Mouse (Mus musculus): ENCODE data around the gene Slc27a4. TPM values are rescaled to one million over a fixed set of nuclear protein-coding genes. Genes with fewer than 3 reads are reported as not detected.
"Not testable (repeated sequence)": the region's sequence is repeated elsewhere in the genome, so short reads cannot be mapped to it uniquely, and the experiment has no call there.

Gene Slc27a4
- polyA plus RNA-seq, 1 experiment from 2014 or later: 10.6 TPM

GRCm38 (mm10) chr2:29781256-29781655 lies 21.2 kb upstream of the Slc27a4 start:
- ATAC-seq (replicated peaks; ENCODE audit: extremely low read depth, insufficient read depth, low FRiP score); H3K4me3 ChIP-seq (ENCODE audit: low read length); H3K4me2 ChIP-seq (ENCODE audit: low read depth, low read length); H3K27me3 ChIP-seq (ENCODE audit: control insufficient read depth, insufficient read depth, low read length); H3K9ac ChIP-seq (ENCODE audit: low read length); H3K4me1 ChIP-seq (ENCODE audit: control insufficient read depth, insufficient read depth, low read length); H3K9me3 ChIP-seq (replicated peaks; ENCODE audit: control insufficient read depth, low read length); H3K27ac ChIP-seq (ENCODE audit: low read length): not testable (repeated sequence)
- WGBS: 94% methylated on average over 2 of the region's 2 CpGs
- H3K36me3 ChIP-seq (ENCODE audit: control insufficient read depth, insufficient read depth): peaks cover 87% of the 10 kb centered on the region

- no peaks in the 10 kb centered on the region for H3K27me3 ChIP-seq (ENCODE audit: control insufficient read depth, insufficient read depth, low read length)
- peaks cover 59% of the 10 kb centered on the region for H3K36me3 ChIP-seq (ENCODE audit: control insufficient read depth, insufficient read depth)
- peaks cover 6% of the 10 kb centered on the region for H3K9me3 ChIP-seq (replicated peaks; ENCODE audit: control insufficient read depth, low read length)
- no peak overlapping the region for H3K4me3 ChIP-seq (ENCODE audit: low read length)
- no peak overlapping the region for H3K27ac ChIP-seq (ENCODE audit: low read length)
- no peak overlapping the region for H3K9ac ChIP-seq (ENCODE audit: low read length)
- WGBS: 65% methylated on average over 4 of the region's 4 CpGs
- no peak for ATAC-seq (replicated peaks; ENCODE audit: extremely low read depth, insufficient read depth, low FRiP score)
- no peak overlapping the region for H3K4me2 ChIP-seq (ENCODE audit: low read depth, low read length)
- peaks cover 8% of the 10 kb centered on the region for H3K4me1 ChIP-seq (ENCODE audit: control insufficient read depth, insufficient read depth, low read length)
Observed at GRCm38 (mm10) chr2:29784290-29784689, 18.1 kb upstream of the Slc27a4 start.

GRCm38 (mm10) chr2:29787104-29787917 lies 15.1 kb upstream of the Slc27a4 start, which contains the start of gene Coq4:
TSS of gene Coq4 (plus strand) at chr2:29787493.
- Histone ChIP-seq H3K4me2 (ENCODE audit: low read depth, low read length) (peak within 1 kb of the TSS; percentile 86), H3K27ac (ENCODE audit: low read length) (peak within 1 kb of the TSS; percentile 77), H3K9ac (ENCODE audit: low read length) (peak within 1 kb of the TSS; percentile 76), H3K4me3 (ENCODE audit: low read length) (peak within 1 kb of the TSS; percentile 73), H3K4me1 (ENCODE audit: control insufficient read depth, insufficient read depth, low read length) (peaks cover 8% of the 10 kb centered on the region), H3K36me3 (ENCODE audit: control insufficient read depth, insufficient read depth) (peaks cover 37% of the 10 kb centered on the region), H3K9me3 (replicated peaks; ENCODE audit: control insufficient read depth, low read length) (no peaks in the 10 kb centered on the region), H3K27me3 (ENCODE audit: control insufficient read depth, insufficient read depth, low read length) (no peaks in the 10 kb centered on the region)
- WGBS: 2% methylated on average over 31 of the region's 31 CpGs
- ATAC-seq (replicated peaks; ENCODE audit: extremely low read depth, insufficient read depth, low FRiP score): peak; percentile 85

- Histone ChIP-seq H3K4me3 (ENCODE audit: low read length) (peak within 1 kb of the TSS; percentile 73), H3K4me1 (ENCODE audit: control insufficient read depth, insufficient read depth, low read length) (peaks cover 8% of the 10 kb centered on the region), H3K27ac (ENCODE audit: low read length) (peak within 1 kb of the TSS; percentile 77), H3K36me3 (ENCODE audit: control insufficient read depth, insufficient read depth) (peaks cover 29% of the 10 kb centered on the region), H3K27me3 (ENCODE audit: control insufficient read depth, insufficient read depth, low read length) (no peaks in the 10 kb centered on the region), H3K9ac (ENCODE audit: low read length) (peak within 1 kb of the TSS; percentile 76), H3K4me2 (ENCODE audit: low read depth, low read length) (peak within 1 kb of the TSS; percentile 86), H3K9me3 (replicated peaks; ENCODE audit: control insufficient read depth, low read length) (no peaks in the 10 kb centered on the region)
- WGBS: under 1% methylated on average over 45 of the region's 45 CpGs
- ATAC-seq (replicated peaks; ENCODE audit: extremely low read depth, insufficient read depth, low FRiP score): peak; percentile 90
Observed at GRCm38 (mm10) chr2:29787937-29788681, 14.3 kb upstream of the Slc27a4 start, which contains the start of gene Trub2. TSS of gene Trub2 (minus strand) at chr2:29788502.

GRCm38 (mm10) chr2:29792772-29793487 lies 9.5 kb upstream of the Slc27a4 start:
- 89% methylated on average over 2 of the region's 2 CpGs for WGBS
- no peak overlapping the region for H3K9ac ChIP-seq (ENCODE audit: low read length)
- no peak overlapping the region for H3K4me3 ChIP-seq (ENCODE audit: low read length)
- no peaks in the 10 kb centered on the region for H3K4me1 ChIP-seq (ENCODE audit: control insufficient read depth, insufficient read depth, low read length)
- H3K4me2 ChIP-seq (ENCODE audit: low read depth, low read length): no peak overlapping the region
- peaks cover 13% of the 10 kb centered on the region for H3K36me3 ChIP-seq (ENCODE audit: control insufficient read depth, insufficient read depth)
- H3K9me3 ChIP-seq (replicated peaks; ENCODE audit: control insufficient read depth, low read length): no peaks in the 10 kb centered on the region
- no peak overlapping the region for H3K27ac ChIP-seq (ENCODE audit: low read length)
- no peaks in the 10 kb centered on the region for H3K27me3 ChIP-seq (ENCODE audit: control insufficient read depth, insufficient read depth, low read length)
- no peak for ATAC-seq (replicated peaks; ENCODE audit: extremely low read depth, insufficient read depth, low FRiP score)

- H3K4me3 ChIP-seq (ENCODE audit: low read length): peak overlapping the region; percentile 72
- H3K4me1 ChIP-seq (ENCODE audit: control insufficient read depth, insufficient read depth, low read length): peaks cover 10% of the 10 kb centered on the region
- peak; percentile 61 for ATAC-seq (replicated peaks; ENCODE audit: extremely low read depth, insufficient read depth, low FRiP score)
- H3K4me2 ChIP-seq (ENCODE audit: low read depth, low read length): peak overlapping the region; percentile 92
- 0 out of 2 replicates have a peak, but pooled peaks cover 2% of the 10 kb centered on the region for H3K27me3 ChIP-seq (ENCODE audit: control insufficient read depth, insufficient read depth, low read length)
- H3K27ac ChIP-seq (ENCODE audit: low read length): peak overlapping the region; percentile 80
- peak overlapping the region; percentile 88 for H3K9ac ChIP-seq (ENCODE audit: low read length)
- H3K36me3 ChIP-seq (ENCODE audit: control insufficient read depth, insufficient read depth): peaks cover 20% of the 10 kb centered on the region
- no peaks in the 10 kb centered on the region for H3K9me3 ChIP-seq (replicated peaks; ENCODE audit: control insufficient read depth, low read length)
- WGBS: under 1% methylated on average over 26 of the region's 39 CpGs
Observed at GRCm38 (mm10) chr2:29802827-29803201, 380 bp downstream of the Slc27a4 start.

GRCm38 (mm10) chr2:29803400-29803831 lies 982 bp downstream of the Slc27a4 start:
- Histone ChIP-seq H3K9ac (ENCODE audit: low read length) (peak overlapping the region; percentile 88), H3K4me2 (ENCODE audit: low read depth, low read length) (peak overlapping the region; percentile 92), H3K9me3 (replicated peaks; ENCODE audit: control insufficient read depth, low read length) (no peaks in the 10 kb centered on the region), H3K27ac (ENCODE audit: low read length) (no peak overlapping the region; the same call in 1 of the 2 replicates), H3K27me3 (ENCODE audit: control insufficient read depth, insufficient read depth, low read length) (0 out of 2 replicates have a peak, but pooled peaks cover 2% of the 10 kb centered on the region), H3K4me3 (ENCODE audit: low read length) (peak overlapping the region; percentile 72), H3K36me3 (ENCODE audit: control insufficient read depth, insufficient read depth) (peaks cover 23% of the 10 kb centered on the region), H3K4me1 (ENCODE audit: control insufficient read depth, insufficient read depth, low read length) (peaks cover 10% of the 10 kb centered on the region)
- 28% methylated on average over 6 of the region's 6 CpGs for WGBS
- ATAC-seq (replicated peaks; ENCODE audit: extremely low read depth, insufficient read depth, low FRiP score): no peak; the same call in 1 of the 2 replicates

GRCm38 (mm10) chr2:29815678-29816371 lies 13.4 kb downstream of the Slc27a4 start:
- H3K4me1 ChIP-seq (ENCODE audit: control insufficient read depth, insufficient read depth, low read length): peaks cover 11% of the 10 kb centered on the region
- no peaks in the 10 kb centered on the region for H3K27me3 ChIP-seq (ENCODE audit: control insufficient read depth, insufficient read depth, low read length)
- no peaks in the 10 kb centered on the region for H3K9me3 ChIP-seq (replicated peaks; ENCODE audit: control insufficient read depth, low read length)
- H3K4me3 ChIP-seq (ENCODE audit: low read length): no peak overlapping the region
- no peak overlapping the region for H3K4me2 ChIP-seq (ENCODE audit: low read depth, low read length)
- 75% methylated on average over 11 of the region's 11 CpGs for WGBS
- H3K27ac ChIP-seq (ENCODE audit: low read length): no peak overlapping the region
- H3K9ac ChIP-seq (ENCODE audit: low read length): no peak overlapping the region
- H3K36me3 ChIP-seq (ENCODE audit: control insufficient read depth, insufficient read depth): peaks cover 23% of the 10 kb centered on the region
- ATAC-seq (replicated peaks; ENCODE audit: extremely low read depth, insufficient read depth, low FRiP score): no peak

All from heart, embryonic 16.5 days (tissue).